Mouse (Mus musculus) ES-Bruce4 (cell line): ENCODE measurements around the gene Kcnip1.

ENCODE experiments used
- CTCF ChIP-seq: IDR thresholded peaks from one replicate; pipeline ENCODE4 v1.8.1; 2011; ENCODE audit warnings: low read depth, low read length
- EP300 ChIP-seq: IDR thresholded peaks from 2 replicates; pipeline ENCODE4 v1.6.1; 2011; ENCODE audit warnings: low read depth, low read length; ENCODE audit not compliant: insufficient read depth

- no peak for TF ChIP-seq CTCF
- TF ChIP-seq EP300: no peak
These were observed 165.1 kb downstream of the Kcnip1 start for GRCm38 (mm10) chr11:33827829-33828206.
